In the genomic region with DNA sequence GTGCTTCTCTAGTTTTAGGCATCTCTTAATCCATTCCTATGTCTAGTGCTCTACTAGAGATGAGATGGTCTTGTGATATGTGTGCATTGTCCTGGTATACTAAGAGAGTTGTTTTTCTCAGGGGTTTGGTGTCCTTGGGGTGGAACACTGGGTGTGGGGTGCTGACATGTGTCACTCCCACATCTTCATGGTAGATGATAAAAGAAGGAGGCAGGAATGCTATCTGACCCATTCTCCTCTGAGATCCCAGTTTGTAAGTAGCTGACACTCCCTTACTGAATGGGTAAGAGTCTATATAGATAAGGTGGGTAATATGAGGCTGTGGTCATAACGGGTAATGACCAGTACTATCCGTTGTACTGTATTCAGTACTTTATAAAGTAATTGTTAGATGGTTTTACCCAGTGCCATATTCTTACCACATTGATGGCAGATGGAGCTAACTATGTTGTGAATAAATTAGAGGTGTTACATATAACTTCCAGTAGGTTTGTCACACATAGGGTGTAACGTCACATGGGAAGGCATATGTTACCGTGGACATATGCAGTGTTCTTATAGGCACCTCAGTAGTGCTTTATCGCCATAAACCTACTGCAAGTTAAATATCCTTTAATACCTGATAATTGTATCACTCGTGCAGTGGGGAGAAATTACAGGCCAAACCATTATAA, we compare ENCODE assay signal across 19 mouse cellular contexts.
A peak's percentile ranks its signal among the peaks of the same experiment; 100 is the strongest.
DNase-seq lines count a peak whose midpoint lies in the region; ATAC-seq and TF ChIP-seq lines count a peak whose summit lies in the region.
"Had no signal": no experiment of that assay in that cellular context is flagged by ENCODE, and none has a peak within 500 bp of the region (broad histone marks: within the 10 kb centered on the region; RNA-seq: fewer than 3 reads in every experiment).

No protein-coding gene starts in this region.

- TF ChIP-seq POLR2A in brain, embryonic 14.5 days (IDR thresholded peaks at IDR 0.05; ENCODE audit: borderline replicate concordance, extremely low read depth, insufficient read depth, insufficient read length, poor library complexity, severe bottlenecking): no peak

- no peak overlapping the region for H3K27ac ChIP-seq in forebrain, embryonic 13.5 days
- H3K27ac ChIP-seq in forebrain, embryonic 12.5 days: no peak overlapping the region
- H3K27ac ChIP-seq in intestine, embryonic 16.5 days (ENCODE audit: low read length): no peak overlapping the region
- H3K27ac ChIP-seq in intestine, embryonic 15.5 days: no peak overlapping the region
- H3K27ac ChIP-seq in liver, embryonic 14.5 days: peak overlapping the region; percentile 6
- H3K27ac ChIP-seq: heart, embryonic 15.5 days; limb, embryonic 12.5 days had no signal

- 0 out of 2 replicates have a peak, but pooled peaks have one; percentile 23 for ATAC-seq in forebrain, embryonic 13.5 days
- no peak for ATAC-seq in forebrain, embryonic 12.5 days (ENCODE audit: low FRiP score)
- ATAC-seq in intestine, embryonic 16.5 days: peak; percentile 21; the same call in 1 of the 2 replicates
- ATAC-seq in intestine, embryonic 15.5 days: no peak
- ATAC-seq in liver, embryonic 14.5 days (ENCODE audit: insufficient read depth): peak; percentile 86
- ATAC-seq: CD4-positive, CD25-positive, alpha-beta regulatory T cell, adult 4 months; Patski had no signal

- TF ChIP-seq EP300 in liver, embryonic 14.5 days (IDR thresholded peaks at IDR 0.05; ENCODE audit: low read depth): no peak

- H3K9me3 ChIP-seq in forebrain, embryonic 13.5 days (replicated peaks): no peaks in the 10 kb centered on the region
- no peaks in the 10 kb centered on the region for H3K9me3 ChIP-seq in forebrain, embryonic 12.5 days
- H3K9me3 ChIP-seq in intestine, embryonic 16.5 days (ENCODE audit: control insufficient read depth, low read length): no peaks in the 10 kb centered on the region
- no peaks in the 10 kb centered on the region for H3K9me3 ChIP-seq in intestine, embryonic 15.5 days
- H3K9me3 ChIP-seq in liver, embryonic 14.5 days (ENCODE audit: control insufficient read depth, low read length): no peaks in the 10 kb centered on the region
- H3K9me3 ChIP-seq: heart, embryonic 15.5 days; limb, embryonic 12.5 days had no signal

- peaks cover 29% of the 10 kb centered on the region for H3K4me1 ChIP-seq in forebrain, embryonic 13.5 days
- peaks cover 8% of the 10 kb centered on the region; the same call in 1 of the 2 replicates for H3K4me1 ChIP-seq in forebrain, embryonic 12.5 days
- no peaks in the 10 kb centered on the region; the same call in 1 of the 2 replicates for H3K4me1 ChIP-seq in intestine, embryonic 16.5 days (ENCODE audit: control insufficient read depth, insufficient read depth, low read length)
- peaks cover 3% of the 10 kb centered on the region for H3K4me1 ChIP-seq in intestine, embryonic 15.5 days (replicated peaks)
- H3K4me1 ChIP-seq in liver, embryonic 14.5 days (replicated peaks; ENCODE audit: control insufficient read depth in 2 of 2, insufficient read depth in 2 of 2, low read length in 1 of 2): peaks cover 46 to 59% of the 10 kb centered on the region in 2 experiments

- TF ChIP-seq CTCF in brain, embryonic 14.5 days (IDR thresholded peaks at IDR 0.05; ENCODE audit: borderline replicate concordance, extremely low read depth, insufficient read depth, insufficient read length): no peak
- TF ChIP-seq CTCF in liver, embryonic 14.5 days (IDR thresholded peaks at IDR 0.05; ENCODE audit: low read depth): no peak

- no peak overlapping the region for H3K4me3 ChIP-seq in forebrain, embryonic 13.5 days
- no peak overlapping the region for H3K4me3 ChIP-seq in forebrain, embryonic 12.5 days (replicated peaks)
- H3K4me3 ChIP-seq in intestine, embryonic 16.5 days (ENCODE audit: low read length): no peak overlapping the region
- H3K4me3 ChIP-seq in intestine, embryonic 15.5 days (replicated peaks): no peak overlapping the region
- H3K4me3 ChIP-seq in liver, embryonic 14.5 days (ENCODE audit: insufficient read depth in 1 of 2, low read depth in 2 of 2, low read length in 2 of 2): no peak overlapping the region
- H3K4me3 ChIP-seq: heart, embryonic 15.5 days; limb, embryonic 12.5 days had no signal

- H3K36me3 ChIP-seq in forebrain, embryonic 13.5 days (ENCODE audit: poor library complexity, severe bottlenecking): no peaks in the 10 kb centered on the region
- H3K36me3 ChIP-seq in forebrain, embryonic 12.5 days (replicated peaks): no peaks in the 10 kb centered on the region
- H3K36me3 ChIP-seq in intestine, embryonic 16.5 days (ENCODE audit: control insufficient read depth, insufficient read depth, low read length): no peaks in the 10 kb centered on the region; the same call in 1 of the 2 replicates
- no peaks in the 10 kb centered on the region for H3K36me3 ChIP-seq in intestine, embryonic 15.5 days
- H3K36me3 ChIP-seq in liver, embryonic 14.5 days (replicated peaks; ENCODE audit: control insufficient read depth, insufficient read depth, low read depth): no peaks in the 10 kb centered on the region
- H3K36me3 ChIP-seq: heart, embryonic 15.5 days; limb, embryonic 12.5 days had no signal

- H3K9ac ChIP-seq in forebrain, embryonic 13.5 days: no peak overlapping the region
- no peak overlapping the region for H3K9ac ChIP-seq in forebrain, embryonic 12.5 days
- H3K9ac ChIP-seq in intestine, embryonic 16.5 days (ENCODE audit: low read depth, low read length): no peak overlapping the region
- H3K9ac ChIP-seq in intestine, embryonic 15.5 days: no peak overlapping the region
- H3K9ac ChIP-seq in liver, embryonic 14.5 days (replicated peaks): peak overlapping the region; percentile 9; the same call in 1 of the 2 replicates
- H3K9ac ChIP-seq: heart, embryonic 15.5 days; limb, embryonic 12.5 days; lung, embryonic 14.5 days had no signal

- H3K27me3 ChIP-seq in forebrain, embryonic 13.5 days: no peaks in the 10 kb centered on the region
- H3K27me3 ChIP-seq in forebrain, embryonic 12.5 days: no peaks in the 10 kb centered on the region
- no peaks in the 10 kb centered on the region for H3K27me3 ChIP-seq in intestine, embryonic 16.5 days (replicated peaks; ENCODE audit: control insufficient read depth, insufficient read depth, low read length)
- no peaks in the 10 kb centered on the region for H3K27me3 ChIP-seq in intestine, embryonic 15.5 days (replicated peaks)
- H3K27me3 ChIP-seq in liver, embryonic 14.5 days (ENCODE audit: control insufficient read depth, insufficient read depth, low read length): no peaks in the 10 kb centered on the region
- H3K27me3 ChIP-seq: heart, embryonic 15.5 days; limb, embryonic 12.5 days; Patski had no signal

- no peak overlapping the region for H3K4me2 ChIP-seq in forebrain, embryonic 13.5 days
- no peak overlapping the region for H3K4me2 ChIP-seq in forebrain, embryonic 12.5 days
- no peak overlapping the region for H3K4me2 ChIP-seq in intestine, embryonic 16.5 days (ENCODE audit: low read depth, low read length)
- no peak overlapping the region for H3K4me2 ChIP-seq in intestine, embryonic 15.5 days (replicated peaks)
- H3K4me2 ChIP-seq in liver, embryonic 14.5 days (ENCODE audit: low read depth): peak overlapping the region; percentile 59
- H3K4me2 ChIP-seq: heart, embryonic 15.5 days; limb, embryonic 12.5 days; lung, embryonic 14.5 days had no signal

- 86% methylated on average over 6 of the region's 6 CpGs for WGBS in forebrain, embryonic 13.5 days
- WGBS in forebrain, embryonic 12.5 days: 88% methylated on average over 6 of the region's 6 CpGs
- WGBS in intestine, embryonic 16.5 days: 88% methylated on average over 6 of the region's 6 CpGs
- WGBS in intestine, embryonic 15.5 days: 89% methylated on average over 6 of the region's 6 CpGs
- WGBS in liver, embryonic 14.5 days (ENCODE audit: insufficient replicate concordance): 59% methylated on average over 6 of the region's 6 CpGs

- DNase-seq in brain, embryonic 14.5 days (ENCODE audit: low read depth): peak; percentile 32
- DNase-seq in liver, embryonic 14.5 days (ENCODE audit: low read depth in 3 of 3, low spot score in 3 of 3): no peak
- no peak for DNase-seq in left cerebral cortex, adult 8-10 months (ENCODE audit: low spot score in 2 of 2)
- DNase-seq: adrenal gland, adult 8-10 months; cerebellum, adult 11-12 months; cerebellum, postnatal 14 days; gastrocnemius, postnatal 10 days; kidney, adult 8-10 months; lung, embryonic 14.5 days; lung, postnatal 36 days; thymus, postnatal 14 days had no signal

Comparison
In these comparisons a context has a peak if more than half of its experiments do, and no peak if none do; other contexts are left out.
1. ATAC-seq: peak in forebrain, embryonic 13.5 days (single experiment), intestine, embryonic 16.5 days (single experiment) and liver, embryonic 14.5 days (single experiment); none in forebrain, embryonic 12.5 days (single experiment) and intestine, embryonic 15.5 days (single experiment).